Mouse (Mus musculus) bone marrow, adult 2 months (tissue): ENCODE measurements around the gene Wfdc15a. TPM values are rescaled to one million over a fixed set of nuclear protein-coding genes. Genes with fewer than 3 reads are reported as not detected.

Experiments used
- H3K27ac ChIP-seq: fragments of 200-500 bp; 2 replicates; pipeline ENCODE4 v1.5.1; 2012; ENCODE audit warnings: low read depth, mild to moderate bottlenecking, control low read depth, inconsistent platforms, low read length; ENCODE audit not compliant: control insufficient read depth, poor library complexity, insufficient read depth
- H3K4me1 ChIP-seq: fragments of 200-500 bp; 2 replicates; pipeline ENCODE4 v1.6.1; 2011; ENCODE audit warnings: low read length; ENCODE audit not compliant: control insufficient read depth, insufficient read depth
- H3K4me3 ChIP-seq: fragments of 200-500 bp; replicated peaks from 2 replicates; pipeline ENCODE3; 2011; ENCODE audit warnings: mild to moderate bottlenecking, low read depth, low read length, control low read depth; ENCODE audit not compliant: control insufficient read depth
- CTCF ChIP-seq: fragments of 200-500 bp; IDR thresholded peaks from 2 replicates; pipeline ENCODE4 v1.5.1; 2011; ENCODE audit warnings: low read length, control low read depth; ENCODE audit not compliant: control insufficient read depth, insufficient read depth
- POLR2A ChIP-seq: fragments of 200-500 bp; IDR thresholded peaks from 2 replicates; pipeline ENCODE4 v1.6.1; 2011; ENCODE audit warnings: low read depth, mild to moderate bottlenecking, control low read depth, low read length, borderline replicate concordance; ENCODE audit not compliant: control insufficient read depth
- WGBS: fragments of 180-500 bp; shearing (Covaris S2); methylation state at CpG from one replicate; pipeline ENCODE4 v1.1.7; 2018; 5-methylcytosine and 5-hydroxymethylcytosine counted together
- polyA plus RNA-seq: library from polyadenylated mRNA; stranded (reverse); fragments of >200 nt; gene quantifications from 2 replicates; pipeline ENCODE4 v1.2.4, GENCODE M21; 2011; ENCODE audit warnings: low replicate concordance; ENCODE audit not compliant: missing spikeins, insufficient read depth, insufficient read length

Gene Wfdc15a
- polyA plus RNA-seq = not detected in 2 replicates

GRCm38 (mm10) chr2:164199626-164200327, at the start of gene Wfdc15a:
TSS of gene Wfdc15a (minus strand) at chr2:164200130.
- Histone ChIP-seq H3K27ac (no peak within 1 kb of the TSS), H3K4me3 (no peak within 1 kb of the TSS), H3K4me1 (no peaks in the 10 kb centered on the region)
- 75% methylated on average over 20 of the region's 20 CpGs for WGBS
- TF ChIP-seq CTCF (no peak), POLR2A (no peak)

GRCm38 (mm10) chr2:164238366-164238765, 38.4 kb upstream of the Wfdc15a start, which contains the start of gene Svs2:
TSS of gene Svs2 (minus strand) at chr2:164238466.
- whole genome bisulfite sequencing = 72% methylated on average over 3 of the region's 3 CpGs
- no peak within 1 kb of the TSS for H3K27ac ChIP-seq
- TF ChIP-seq CTCF (no peak), POLR2A (no peak)
- H3K4me3 ChIP-seq = no peak within 1 kb of the TSS
- no peaks in the 10 kb centered on the region for H3K4me1 ChIP-seq

DNA sequence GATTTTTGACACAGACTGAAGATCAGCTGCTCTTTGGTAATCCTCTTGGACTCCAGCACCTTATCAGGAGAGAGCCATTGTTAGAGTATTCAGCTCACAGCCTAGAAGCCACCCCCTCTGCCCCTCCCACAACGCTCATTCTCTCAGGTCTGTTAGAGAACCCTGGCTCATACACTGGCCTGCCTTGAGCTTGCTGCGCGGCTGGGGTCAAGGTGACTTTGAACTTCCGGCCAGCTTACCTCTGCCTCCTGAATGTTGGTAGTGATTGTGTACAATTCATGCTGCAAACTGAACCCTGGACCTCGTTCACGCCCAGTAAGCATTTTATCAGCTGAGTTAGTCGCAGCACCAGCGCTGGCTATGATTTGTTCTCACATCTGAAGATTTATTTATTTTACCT, 32.7 kb upstream of the Wfdc15a start:
- H3K4me1 ChIP-seq = no peaks in the 10 kb centered on the region
- TF ChIP-seq POLR2A (no peak), CTCF (no peak)
- no peak overlapping the region for H3K4me3 ChIP-seq
- no peak overlapping the region for H3K27ac ChIP-seq
- WGBS = 79% methylated on average over 8 of the region's 8 CpGs

GRCm38 (mm10) chr2:164228361-164229070, 28.6 kb upstream of the Wfdc15a start:
- TF ChIP-seq CTCF (no peak), POLR2A (no peak)
- Histone ChIP-seq H3K27ac (no peak overlapping the region), H3K4me3 (no peak overlapping the region), H3K4me1 (no peaks in the 10 kb centered on the region)
- WGBS = 73% methylated on average over 8 of the region's 8 CpGs

- TF ChIP-seq CTCF = no peak
- no peak for TF ChIP-seq POLR2A
- Histone ChIP-seq H3K4me3 (no peak within 1 kb of the TSS), H3K27ac (no peak within 1 kb of the TSS), H3K4me1 (no peaks in the 10 kb centered on the region)
- WGBS = 62% methylated on average over 11 of the region's 11 CpGs
Observed at GRCm38 (mm10) chr2:164221522-164221921, 21.6 kb upstream of the Wfdc15a start, which contains the start of gene Wfdc15b. TSS of gene Wfdc15b (minus strand) at chr2:164221660.

- Histone ChIP-seq H3K4me3 (no peak overlapping the region), H3K27ac (no peak overlapping the region), H3K4me1 (no peaks in the 10 kb centered on the region)
- TF ChIP-seq CTCF (no peak), POLR2A (no peak)
- 75% methylated on average over 9 of the region's 9 CpGs for WGBS
Observed at GRCm38 (mm10) chr2:164219295-164219694, 19.4 kb upstream of the Wfdc15a start.

GRCm38 (mm10) chr2:164212711-164213110, 12.8 kb upstream of the Wfdc15a start:
- no peaks in the 10 kb centered on the region for H3K4me1 ChIP-seq
- no peak overlapping the region for H3K27ac ChIP-seq
- TF ChIP-seq POLR2A (no peak), CTCF (no peak)
- WGBS = 73% methylated on average over 5 of the region's 5 CpGs
- no peak overlapping the region for H3K4me3 ChIP-seq

GRCm38 (mm10) chr2:164210892-164211291, 11.0 kb upstream of the Wfdc15a start:
- no peak overlapping the region for H3K4me3 ChIP-seq
- WGBS = 85% methylated on average over 4 of the region's 4 CpGs
- TF ChIP-seq CTCF = no peak
- TF ChIP-seq POLR2A = no peak

More at GRCm38 (mm10) chr2:164210892-164211291, 11.0 kb upstream of the Wfdc15a start:
- Histone ChIP-seq H3K4me1 (no peaks in the 10 kb centered on the region), H3K27ac (no peak overlapping the region)
